14 mouse cellular contexts compared by ENCODE assay signal in genomic region chr2:35265775-35266174, GRCm38 (mm10). TPM values are rescaled to one million over a fixed set of nuclear protein-coding genes. Genes with fewer than 3 reads are reported as not detected.
DNase-seq lines count a peak whose midpoint lies in the region; ATAC-seq and TF ChIP-seq lines count a peak whose summit lies in the region.
"Had no signal": no experiment of that assay in that cellular context is flagged by ENCODE, and none has a peak within 500 bp of the region (broad histone marks: within the 10 kb centered on the region; RNA-seq: fewer than 3 reads in every experiment).

No protein-coding gene starts in this region.

- no peaks in the 10 kb centered on the region for H3K36me3 ChIP-seq in heart, adult 2 months (ENCODE audit: control insufficient read depth, insufficient read depth, low read length)
- no peaks in the 10 kb centered on the region for H3K36me3 ChIP-seq in lung, embryonic 15.5 days
- H3K36me3 ChIP-seq in embryonic facial prominence, embryonic 12.5 days: no peaks in the 10 kb centered on the region
- no peaks in the 10 kb centered on the region for H3K36me3 ChIP-seq in limb, embryonic 15.5 days
- H3K36me3 ChIP-seq: G1E; midbrain, embryonic 15.5 days had no signal

- H3K4me3 ChIP-seq in heart, adult 2 months: peak overlapping the region; percentile 20; the same call in 1 of the 2 replicates
- H3K4me3 ChIP-seq in lung, embryonic 15.5 days: no peak overlapping the region
- H3K4me3 ChIP-seq in embryonic facial prominence, embryonic 12.5 days: no peak overlapping the region
- H3K4me3 ChIP-seq in limb, embryonic 15.5 days: no peak overlapping the region
- H3K4me3 ChIP-seq: midbrain, embryonic 15.5 days had no signal

- H3K27ac ChIP-seq in heart, adult 2 months: no peak overlapping the region
- H3K27ac ChIP-seq in lung, embryonic 15.5 days: peak overlapping the region; percentile 49
- H3K27ac ChIP-seq in embryonic facial prominence, embryonic 12.5 days: peak overlapping the region; percentile 73
- H3K27ac ChIP-seq in limb, embryonic 15.5 days: peak overlapping the region; percentile 67
- H3K27ac ChIP-seq: liver, embryonic 14.5 days; macrophage; midbrain, embryonic 15.5 days had no signal

- H3K4me1 ChIP-seq in heart, adult 2 months (ENCODE audit: control insufficient read depth, insufficient read depth, low read length): peaks cover 13% of the 10 kb centered on the region
- peaks cover 54% of the 10 kb centered on the region for H3K4me1 ChIP-seq in lung, embryonic 15.5 days
- H3K4me1 ChIP-seq in embryonic facial prominence, embryonic 12.5 days: peaks cover 52% of the 10 kb centered on the region
- peaks cover 66% of the 10 kb centered on the region for H3K4me1 ChIP-seq in limb, embryonic 15.5 days

- no peak for DNase-seq in heart, adult 2 months
- no peak for DNase-seq in heart, postnatal 14 days
- DNase-seq in lung, postnatal 10 days: no peak
- no peak for DNase-seq in layer of hippocampus, postnatal 36 days
- no peak for DNase-seq in spleen, postnatal 14 days (ENCODE audit: low spot score in 2 of 2)
- DNase-seq: cerebellum, adult 18-20 months had no signal

- H3K4me2 ChIP-seq in lung, embryonic 15.5 days: no peak overlapping the region
- H3K4me2 ChIP-seq in embryonic facial prominence, embryonic 12.5 days (replicated peaks): peak overlapping the region; percentile 14; the same call in 1 of the 2 replicates
- peak overlapping the region; percentile 35 for H3K4me2 ChIP-seq in limb, embryonic 15.5 days
- H3K4me2 ChIP-seq: midbrain, embryonic 15.5 days had no signal

- H3K9me3 ChIP-seq in lung, embryonic 15.5 days: no peaks in the 10 kb centered on the region
- no peaks in the 10 kb centered on the region for H3K9me3 ChIP-seq in embryonic facial prominence, embryonic 12.5 days
- no peaks in the 10 kb centered on the region for H3K9me3 ChIP-seq in limb, embryonic 15.5 days
- H3K9me3 ChIP-seq: G1E; midbrain, embryonic 15.5 days had no signal

- no peak for ATAC-seq in lung, embryonic 15.5 days (ENCODE audit: borderline replicate concordance, extremely low read depth, low FRiP score, low TSS enrichment)
- no peak for ATAC-seq in embryonic facial prominence, embryonic 12.5 days (ENCODE audit: insufficient number of reproducible peaks, insufficient read depth, low FRiP score, low TSS enrichment)
- 0 out of 2 replicates have a peak, but pooled peaks have one; percentile 8 for ATAC-seq in limb, embryonic 15.5 days (ENCODE audit: insufficient number of reproducible peaks, low FRiP score, low TSS enrichment, low read depth)

- H3K27me3 ChIP-seq in heart, adult 2 months (ENCODE audit: control insufficient read depth, insufficient read depth, low read length): no peaks in the 10 kb centered on the region
- H3K27me3 ChIP-seq in lung, embryonic 15.5 days: no peaks in the 10 kb centered on the region
- no peaks in the 10 kb centered on the region for H3K27me3 ChIP-seq in embryonic facial prominence, embryonic 12.5 days
- no peaks in the 10 kb centered on the region for H3K27me3 ChIP-seq in limb, embryonic 15.5 days
- H3K27me3 ChIP-seq: midbrain, embryonic 15.5 days had no signal

- H3K9ac ChIP-seq in heart, adult 2 months (ENCODE audit: low read depth, low read length): no peak overlapping the region
- H3K9ac ChIP-seq in lung, embryonic 15.5 days: no peak overlapping the region
- no peak overlapping the region for H3K9ac ChIP-seq in embryonic facial prominence, embryonic 12.5 days
- no peak overlapping the region for H3K9ac ChIP-seq in limb, embryonic 15.5 days
- H3K9ac ChIP-seq: forebrain, postnatal 0 days; liver, embryonic 14.5 days; midbrain, embryonic 15.5 days had no signal

- intact Hi-C loops in heart, adult 2 months (cut with DNase I): loop anchor here (2.0 kb wide), 1 partner anchor 21 kb away; no protein-coding TSS in a partner anchor
- intact Hi-C loops in heart, postnatal 14 days (cut with DNase I): no loop called here

- TF ChIP-seq EP300 in heart, adult 2 months (IDR thresholded peaks at IDR 0.05; ENCODE audit: insufficient read depth, low read depth, low read length): no peak

- H3K79me2 ChIP-seq in heart, adult 2 months (replicated peaks; ENCODE audit: control insufficient read depth, insufficient read depth, low read length): no peaks in the 10 kb centered on the region

- WGBS in heart, adult 2 months: 55% methylated on average over 8 of the region's 8 CpGs
- WGBS in lung, embryonic 15.5 days: 65% methylated on average over 8 of the region's 8 CpGs
- WGBS in embryonic facial prominence, embryonic 12.5 days: 67% methylated on average over 8 of the region's 8 CpGs
- WGBS in limb, embryonic 15.5 days: 49% methylated on average over 8 of the region's 8 CpGs

- no peak for TF ChIP-seq POLR2A in heart, adult 2 months (IDR thresholded peaks at IDR 0.05; ENCODE audit: insufficient read depth, low read depth, low read length)

- no peak for TF ChIP-seq CTCF in heart, adult 2 months (IDR thresholded peaks at IDR 0.05)

RNA-seq across cellular contexts. Expression of gene Gsn, which starts 9.6 kb away (rescaled TPM):
- total RNA-seq in heart, adult 2 months (2021): 1,000 to 10,000 TPM in 1 of 2 experiments, 100 to 1,000 TPM in 1; 878 to 1,097 TPM
- 1,373 and 1,759 TPM in 2 replicates for polyA plus RNA-seq in heart, adult 2 months (2012; rRNA removed)
- total RNA-seq in heart, postnatal 14 days (2021): 100 to 1,000 TPM; 271 to 430 TPM
- 170 and 187 TPM in 2 replicates for polyA plus RNA-seq in lung, embryonic 15.5 days (2015; fragmentation: Nextera tagmentation; extraction: Ambion mirVana)
- 130 and 133 TPM in 2 replicates for polyA plus RNA-seq in embryonic facial prominence, embryonic 12.5 days (2016; fragmentation: Nextera tagmentation; extraction: Ambion mirVana)
- polyA plus RNA-seq in limb, embryonic 15.5 days (2015; fragmentation: Nextera tagmentation; extraction: Ambion mirVana): 288 and 360 TPM in 2 replicates
- total RNA-seq in layer of hippocampus, postnatal 36 days (2021): 10 to 100 TPM; 73.3 to 75.0 TPM
